Mouse (Mus musculus): Measurements from ENCODE around the gene Kcnk12.

Kcnk12 gene

DNA sequence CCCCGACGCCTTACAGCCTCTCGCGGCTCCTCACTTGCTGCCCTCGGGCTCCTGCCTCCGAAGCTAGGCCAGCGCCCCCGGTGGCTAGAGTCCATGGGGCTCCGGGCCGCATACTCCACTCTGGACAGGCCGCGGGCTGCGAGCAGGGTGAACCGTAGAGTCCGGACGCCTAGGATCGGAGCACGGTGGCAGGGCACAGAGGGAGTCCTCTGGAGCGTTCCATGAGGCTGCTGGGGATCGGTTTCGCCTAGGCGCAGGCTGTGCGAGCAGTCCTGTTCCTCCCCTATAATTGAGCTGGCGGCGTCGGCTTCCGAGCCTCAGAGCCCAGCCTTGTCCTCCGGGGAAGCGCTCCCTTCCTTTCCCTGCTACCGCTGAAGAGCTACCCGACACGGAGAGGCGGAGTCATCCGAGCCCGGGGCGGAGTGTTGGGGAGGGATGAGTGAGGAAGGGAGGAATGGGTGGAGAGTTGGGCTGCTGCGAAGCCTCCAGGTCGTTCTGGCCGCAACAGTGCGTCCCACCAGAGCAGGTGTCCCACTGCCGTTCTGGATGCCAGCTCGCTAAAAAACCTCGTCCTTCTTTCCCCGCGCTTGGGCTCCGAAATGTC lies at the start of gene Kcnk12:
Gene Kcnk12, minus strand, starts transcription at position 307 of the 604 bp plus-strand sequence.
- peak; percentile 78 for DNase-seq (ENCODE audit: low read depth, low spot score)

- DNase-seq (ENCODE audit: low read depth, low spot score), result peak; percentile 22
Measured at GRCm38 (mm10) chr17:87842156-87842555, 44.4 kb upstream of the Kcnk12 start.

GRCm38 (mm10) chr17:87840079-87840478 lies 42.3 kb upstream of the Kcnk12 start:
- DNase-seq (ENCODE audit: low read depth, low spot score), result peak; percentile 27

- peak; percentile 25 for DNase-seq (ENCODE audit: low read depth, low spot score)
Measured at GRCm38 (mm10) chr17:87834850-87835249, 37.1 kb upstream of the Kcnk12 start.

DNA sequence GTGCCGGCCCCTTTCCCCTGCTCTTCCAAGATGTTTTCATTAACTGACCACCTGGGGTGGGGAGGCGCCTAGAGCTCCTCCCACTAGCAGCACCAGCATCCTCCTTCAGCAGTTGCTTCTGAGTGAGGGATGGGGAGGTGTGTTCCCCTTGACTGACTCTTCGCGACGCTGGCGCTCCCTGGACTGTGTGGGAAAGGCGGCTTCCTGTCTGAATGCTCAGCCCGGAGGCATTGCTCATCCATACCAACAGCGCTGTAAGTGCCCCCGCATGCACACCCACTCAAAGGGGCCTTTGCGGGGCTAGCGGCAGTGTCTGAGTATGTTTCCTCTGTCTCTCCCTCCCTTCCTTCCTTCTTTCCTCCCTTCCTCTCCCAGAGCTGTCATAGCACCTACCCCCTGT lies 29.1 kb upstream of the Kcnk12 start:
- no peak for DNase-seq (ENCODE audit: low read depth, low spot score)

DNA sequence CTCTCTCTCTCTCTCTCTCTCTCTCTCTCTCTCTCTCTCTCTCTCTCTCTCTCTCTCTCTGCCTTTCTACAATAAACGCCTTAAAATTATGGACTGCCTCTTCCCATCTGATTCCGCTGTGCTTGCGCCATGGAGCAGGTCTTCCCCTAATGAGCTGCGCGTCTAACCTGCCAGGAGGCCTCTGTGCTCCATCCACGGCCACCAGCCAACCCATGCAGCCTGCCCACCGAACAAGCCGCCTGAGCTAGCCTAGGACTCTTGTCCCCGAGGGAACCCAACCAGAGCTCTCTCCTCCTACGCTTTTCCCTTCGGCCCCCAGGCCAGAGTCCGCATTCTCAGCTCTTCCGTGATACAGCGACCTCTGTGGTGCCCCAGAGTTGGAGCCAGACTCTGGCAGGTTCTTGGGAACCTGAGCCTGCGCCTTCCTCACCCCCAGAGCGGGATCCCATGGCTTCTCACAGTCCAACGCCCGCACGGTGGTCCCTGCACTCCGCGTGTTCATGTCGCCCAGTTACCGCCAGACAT lies 28.3 kb upstream of the Kcnk12 start:
- peak; percentile 62 for DNase-seq (ENCODE audit: low read depth, low spot score)

- DNase-seq (ENCODE audit: low read depth, low spot score), result peak; percentile 88
Measured at GRCm38 (mm10) chr17:87825454-87826008, 27.7 kb upstream of the Kcnk12 start.

- peak; percentile 60 for DNase-seq (ENCODE audit: low read depth, low spot score)
Measured at GRCm38 (mm10) chr17:87823031-87823430, 25.2 kb upstream of the Kcnk12 start.

GRCm38 (mm10) chr17:87809556-87809955 lies 11.8 kb upstream of the Kcnk12 start:
- peak; percentile 64 for DNase-seq (ENCODE audit: low read depth, low spot score)

DNA sequence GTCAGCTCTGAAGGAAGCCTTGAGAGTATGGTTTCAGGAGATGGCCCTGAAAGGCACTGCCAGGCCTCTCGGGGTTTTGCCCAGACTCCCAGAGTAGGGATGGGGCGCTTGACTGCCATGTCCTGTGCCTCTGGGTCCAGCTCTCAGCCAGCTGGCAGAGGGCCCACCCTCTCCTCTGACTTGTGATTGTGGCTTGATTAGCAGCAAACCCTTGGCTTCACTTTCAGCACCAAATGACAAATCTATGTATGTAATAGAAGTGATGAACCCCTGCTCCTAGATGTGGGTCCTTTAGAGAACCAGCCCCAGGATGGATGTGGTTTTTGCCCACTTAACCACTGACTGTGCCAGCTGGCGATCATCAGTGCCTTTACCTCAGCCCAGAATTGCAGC lies 2.1 kb upstream of the Kcnk12 start:
- no peak for DNase-seq (ENCODE audit: low read depth, low spot score)

- DNase-seq (ENCODE audit: low read depth, low spot score), result no peak
Measured at GRCm38 (mm10) chr17:87799212-87799947, 1.6 kb upstream of the Kcnk12 start.

GRCm38 (mm10) chr17:87798423-87798941 lies 688 bp upstream of the Kcnk12 start:
- peak; percentile 73 for DNase-seq (ENCODE audit: low read depth, low spot score)

DNA sequence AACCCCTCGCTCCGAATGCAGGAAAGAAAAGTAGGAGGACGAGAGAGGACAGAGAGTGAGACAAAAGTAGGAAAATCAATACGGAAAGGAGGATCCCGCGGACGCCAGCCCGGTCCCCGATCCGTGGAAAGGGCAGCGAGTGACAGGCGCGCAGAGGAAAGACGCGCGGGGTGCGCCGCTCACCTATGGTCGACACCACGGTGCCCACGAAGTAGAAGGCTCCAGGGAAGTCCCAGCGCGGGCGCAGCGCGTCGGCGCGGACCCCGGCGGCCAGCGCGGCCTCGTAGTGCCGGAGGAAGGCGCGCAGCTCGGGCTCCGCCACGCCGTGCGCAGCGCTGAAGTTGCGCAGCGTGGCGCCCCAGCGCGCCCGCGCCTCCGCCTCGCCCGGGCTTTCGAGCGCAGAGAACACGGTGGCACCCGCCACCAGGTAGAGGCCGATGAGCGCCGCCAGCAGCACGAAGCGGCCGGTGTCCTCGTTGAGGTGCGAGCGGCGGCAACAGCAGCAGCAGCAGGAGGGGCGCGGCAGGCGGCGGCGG lies 845 bp downstream of the Kcnk12 start:
- DNase-seq (ENCODE audit: low read depth, low spot score), result no peak

DNA sequence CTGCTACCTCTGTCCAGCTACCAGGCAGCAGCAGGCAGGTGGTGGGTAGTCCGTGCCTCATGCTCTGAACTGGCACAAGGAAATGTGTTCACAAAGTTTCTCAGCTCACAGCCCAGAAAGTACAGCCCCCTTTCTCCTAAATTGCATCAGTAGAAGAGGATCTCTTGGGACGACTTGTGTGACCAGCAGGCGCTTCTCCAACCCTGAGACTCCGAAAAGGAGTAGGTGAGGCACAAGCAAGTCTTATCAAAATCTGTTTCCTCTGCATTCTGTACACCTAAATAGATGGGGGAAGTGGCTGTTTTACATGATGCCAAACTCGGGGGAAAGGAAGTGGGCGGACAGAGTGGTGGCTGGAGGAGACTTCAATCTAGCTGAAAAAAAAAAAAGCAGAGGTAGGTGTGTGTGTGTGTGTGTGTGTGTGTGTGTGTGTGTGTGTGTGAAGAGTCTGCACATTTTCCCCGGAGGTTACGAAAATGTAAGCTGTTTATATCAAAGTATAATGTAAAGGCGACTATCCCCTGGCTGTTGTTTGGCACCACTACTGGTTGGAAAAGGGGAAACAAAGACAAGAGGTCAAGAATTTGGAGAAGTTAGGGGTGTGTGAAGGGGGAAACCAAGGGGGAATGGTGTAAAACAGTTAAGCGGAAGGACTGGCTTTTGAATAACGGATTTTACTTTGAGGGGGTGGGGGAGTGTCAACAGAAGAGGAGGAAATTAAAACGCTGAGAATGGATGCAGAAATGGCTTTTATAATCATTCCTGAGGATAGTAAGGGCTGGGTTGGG lies 1.7 kb downstream of the Kcnk12 start:
- DNase-seq (ENCODE audit: low read depth, low spot score), result no peak

DNA sequence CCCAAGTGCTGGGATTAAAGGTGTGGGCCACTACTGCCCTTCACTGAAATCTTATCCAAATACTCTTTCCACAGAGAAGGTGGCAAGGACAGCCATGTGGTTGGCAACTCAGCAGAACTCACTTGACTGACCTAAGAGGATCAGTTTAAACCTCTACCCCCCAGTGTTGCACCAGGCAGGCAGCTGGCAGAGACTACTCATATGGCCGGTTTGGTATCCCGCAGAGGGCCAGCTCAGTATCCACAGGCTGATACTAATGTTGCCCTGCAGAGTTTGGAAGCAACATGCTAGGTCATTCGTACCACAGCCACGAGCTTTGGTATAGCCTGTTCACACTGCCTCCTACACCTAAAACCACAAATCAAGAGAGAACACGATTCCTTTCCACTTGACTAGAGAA lies 3.0 kb downstream of the Kcnk12 start:
- DNase-seq (ENCODE audit: low read depth, low spot score), result no peak

- DNase-seq (ENCODE audit: low read depth, low spot score), result no peak
Measured at GRCm38 (mm10) chr17:87793331-87793730, 4.5 kb downstream of the Kcnk12 start.

DNA sequence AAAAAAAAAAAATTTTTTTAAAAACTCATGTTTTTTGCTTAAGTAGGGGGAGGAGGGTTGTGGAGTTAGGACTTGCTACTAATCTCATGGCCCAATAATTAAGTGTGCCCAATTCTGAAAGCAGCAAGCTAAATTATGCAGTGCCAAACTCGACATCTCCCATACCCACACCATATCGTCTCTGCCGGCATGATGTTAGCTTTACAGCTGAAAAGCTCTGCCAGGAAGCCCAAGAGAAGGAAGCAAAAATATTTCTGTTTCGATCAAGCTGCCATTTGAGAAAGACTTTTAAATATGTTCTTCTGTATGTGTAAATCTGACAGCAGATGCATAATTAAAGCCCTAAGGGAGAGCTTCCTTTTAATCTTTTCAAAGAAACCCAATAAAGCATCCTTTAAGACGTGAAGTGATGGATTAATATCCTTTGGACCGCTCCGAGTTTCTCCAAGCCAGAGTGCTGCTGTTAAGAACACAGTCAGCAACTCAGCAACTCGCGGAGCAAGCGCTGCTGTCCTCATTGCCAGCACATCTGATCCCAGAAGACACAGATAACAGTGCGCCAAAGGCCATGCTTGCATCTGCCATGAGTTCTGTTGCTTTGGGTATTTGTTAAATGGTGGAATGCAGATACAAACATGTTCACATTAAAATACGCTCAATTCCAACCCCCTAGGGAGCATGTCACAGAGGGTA lies 5.0 kb downstream of the Kcnk12 start:
- DNase-seq (ENCODE audit: low read depth, low spot score), result no peak

DNA sequence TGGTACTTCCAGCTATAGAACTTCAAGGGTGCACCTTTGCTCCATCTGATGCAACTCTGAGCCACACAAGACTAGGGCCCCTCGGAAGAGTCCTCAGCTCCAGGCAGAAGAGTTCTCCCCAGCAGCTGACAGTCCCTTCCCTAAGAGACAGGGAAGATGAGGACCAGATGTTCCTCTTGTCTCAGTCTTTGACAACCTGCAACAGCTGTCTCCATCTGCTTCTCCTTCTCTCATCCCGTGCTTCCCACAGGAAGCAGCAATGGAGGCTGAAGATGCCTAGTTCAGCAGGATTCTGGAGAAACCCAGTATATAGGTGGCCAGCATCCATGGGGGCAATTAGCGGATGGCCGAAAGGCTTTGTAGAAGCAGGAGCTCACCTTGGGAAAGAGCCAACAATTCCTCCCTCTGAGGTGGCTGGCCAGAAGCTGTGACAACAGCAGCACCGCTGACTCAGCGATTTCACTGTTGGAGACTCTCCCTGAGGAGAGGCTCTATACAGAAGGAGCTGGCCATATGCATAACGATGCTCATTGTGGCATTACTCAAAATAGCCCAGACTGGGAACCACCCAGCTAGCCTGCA lies 6.2 kb downstream of the Kcnk12 start:
- no peak for DNase-seq (ENCODE audit: low read depth, low spot score)

GRCm38 (mm10) chr17:87790661-87791060 lies 7.1 kb downstream of the Kcnk12 start:
- DNase-seq (ENCODE audit: low read depth, low spot score), result no peak

DNA sequence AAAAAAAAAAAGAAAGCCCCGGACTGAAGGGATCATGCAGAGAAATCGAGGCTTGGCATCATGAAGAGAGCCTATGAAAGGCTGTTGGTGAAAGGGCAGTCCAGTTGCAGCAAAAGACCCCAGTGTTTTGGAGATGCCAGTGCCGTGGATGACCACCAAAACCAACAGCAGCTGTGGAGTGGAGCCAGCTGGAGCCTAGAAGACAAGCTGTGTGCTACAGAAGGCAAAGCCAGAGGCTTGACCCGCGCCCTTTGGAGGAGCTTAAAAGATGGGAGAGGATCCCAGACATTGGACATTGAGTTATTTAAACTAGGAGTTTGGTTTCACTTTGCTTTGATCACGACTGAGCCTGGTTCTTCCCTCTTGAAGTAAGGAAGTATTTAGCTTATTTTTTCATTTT lies 9.6 kb downstream of the Kcnk12 start:
- no peak for DNase-seq (ENCODE audit: low read depth, low spot score)

GRCm38 (mm10) chr17:87787711-87788110 lies 10.1 kb downstream of the Kcnk12 start:
- no peak for DNase-seq (ENCODE audit: low read depth, low spot score)

Measured in ES-CJ7 (cell line).